Mouse (Mus musculus) lung, adult 18-20 months (tissue): Measurements from ENCODE around the gene Scn4b.
A peak's percentile ranks its signal among the peaks of the same experiment; 100 is the strongest.

Experiments
- DNase-seq, 2 experiments: peaks; one replicate each; pipeline ENCODE4 v3.0.0; 2022; ENCODE audit warnings: mixed read lengths in 2 of 2

The Scn4b gene

GRCm38 (mm10) chr9:45126941-45127340 lies 11.3 kb upstream of the Scn4b start:
- no peak for DNase-seq

- no peak for DNase-seq
Observed at GRCm38 (mm10) chr9:45130119-45130518, 8.1 kb upstream of the Scn4b start.

GRCm38 (mm10) chr9:45133484-45134310 lies 4.5 kb upstream of the Scn4b start:
- DNase-seq = peak; percentile 43 to 58

- DNase-seq = no peak
Observed at GRCm38 (mm10) chr9:45136442-45137169, 1.6 kb upstream of the Scn4b start.

- DNase-seq = no peak
Observed at GRCm38 (mm10) chr9:45139082-45139481, 887 bp downstream of the Scn4b start.

- no peak for DNase-seq
Observed at GRCm38 (mm10) chr9:45140945-45141344, 2.8 kb downstream of the Scn4b start.

GRCm38 (mm10) chr9:45142686-45143085 lies 4.5 kb downstream of the Scn4b start:
- no peak for DNase-seq

- no peak for DNase-seq
Observed at GRCm38 (mm10) chr9:45145533-45146266, 7.5 kb downstream of the Scn4b start.

GRCm38 (mm10) chr9:45146267-45146597 lies 8.0 kb downstream of the Scn4b start:
- DNase-seq = peak; percentile 41 to 50

- DNase-seq = no peak
Observed at GRCm38 (mm10) chr9:45150933-45151332, 12.7 kb downstream of the Scn4b start.

- no peak for DNase-seq
Observed at GRCm38 (mm10) chr9:45153361-45153760, 15.2 kb downstream of the Scn4b start.

- DNase-seq = no peak
Observed at GRCm38 (mm10) chr9:45167903-45168302, 29.7 kb downstream of the Scn4b start.

GRCm38 (mm10) chr9:45170150-45170549 lies 32.0 kb downstream of the Scn4b start:
- no peak for DNase-seq

- DNase-seq = no peak
Observed at GRCm38 (mm10) chr9:45171073-45171610, 32.9 kb downstream of the Scn4b start.

GRCm38 (mm10) chr9:45173475-45173874 lies 35.3 kb downstream of the Scn4b start:
- DNase-seq = no peak

GRCm38 (mm10) chr9:45179282-45179681 lies 41.1 kb downstream of the Scn4b start:
- no peak for DNase-seq

- DNase-seq = peak; percentile 17 to 31
Observed at GRCm38 (mm10) chr9:45181770-45182169, 43.6 kb downstream of the Scn4b start, which contains the start of gene BC049352. Gene BC049352 (plus strand): TSS chr9:45182007.

- DNase-seq = no peak
Observed at GRCm38 (mm10) chr9:45182521-45182920, 44.3 kb downstream of the Scn4b start.

- no peak for DNase-seq
Observed at GRCm38 (mm10) chr9:45183266-45183665, 45.1 kb downstream of the Scn4b start.

- DNase-seq = no peak
Observed at GRCm38 (mm10) chr9:45185250-45185649, 47.1 kb downstream of the Scn4b start.

GRCm38 (mm10) chr9:45188570-45189563 lies 50.7 kb downstream of the Scn4b start:
- DNase-seq = no peak

- no peak for DNase-seq
Observed at GRCm38 (mm10) chr9:45189661-45190174, 51.5 kb downstream of the Scn4b start.
